Mouse (Mus musculus): ENCODE data around the gene Tanc1. TPM values are rescaled to one million over a fixed set of nuclear protein-coding genes. Genes with fewer than 3 reads are reported as not detected.
"Not testable (repeated sequence)": the region's sequence is repeated elsewhere in the genome, so short reads cannot be mapped to it uniquely, and the experiment has no call there.

Tanc1 gene
- total RNA-seq (2021): 10 to 100 TPM; 20.1 to 25.4 TPM

- peak; percentile 81 to 82 for DNase-seq (ENCODE audit: low spot score in 2 of 2)
- intact Hi-C loops (cut with DNase I): loop anchor here (5.0 kb wide), 2 partner anchors 70 to 130 kb away; no protein-coding TSS in a partner anchor
These were observed at the start of gene Tanc1 for GRCm38 (mm10) chr2:59611831-59612732. Gene Tanc1 (plus strand): TSS chr2:59612042.

GRCm38 (mm10) chr2:59562215-59562614 lies 49.6 kb upstream of the Tanc1 start:
- no peak for DNase-seq (ENCODE audit: low spot score in 2 of 2)
- intact Hi-C loops (cut with DNase I): no loop called here

GRCm38 (mm10) chr2:59562696-59563095 lies 49.1 kb upstream of the Tanc1 start:
- intact Hi-C loops (cut with DNase I): no loop called here
- DNase-seq (ENCODE audit: low spot score in 2 of 2): no peak

GRCm38 (mm10) chr2:59564029-59564611 lies 47.7 kb upstream of the Tanc1 start:
- intact Hi-C loops (cut with DNase I): not testable (repeated sequence)

GRCm38 (mm10) chr2:59564947-59565346 lies 46.9 kb upstream of the Tanc1 start:
- no peak for DNase-seq (ENCODE audit: low spot score in 2 of 2)
- intact Hi-C loops (cut with DNase I): no loop called here

More at GRCm38 (mm10) chr2:59564029-59564611, 47.7 kb upstream of the Tanc1 start:
- not testable (repeated sequence) for DNase-seq (ENCODE audit: low spot score in 2 of 2)

GRCm38 (mm10) chr2:59580939-59581338 lies 30.9 kb upstream of the Tanc1 start:
- no peak for DNase-seq (ENCODE audit: low spot score in 2 of 2)
- intact Hi-C loops (cut with DNase I): no loop called here

GRCm38 (mm10) chr2:59583961-59584360 lies 27.9 kb upstream of the Tanc1 start:
- DNase-seq (ENCODE audit: low spot score in 2 of 2): peak; percentile 28 to 59
- intact Hi-C loops (cut with DNase I): no loop called here

DNA sequence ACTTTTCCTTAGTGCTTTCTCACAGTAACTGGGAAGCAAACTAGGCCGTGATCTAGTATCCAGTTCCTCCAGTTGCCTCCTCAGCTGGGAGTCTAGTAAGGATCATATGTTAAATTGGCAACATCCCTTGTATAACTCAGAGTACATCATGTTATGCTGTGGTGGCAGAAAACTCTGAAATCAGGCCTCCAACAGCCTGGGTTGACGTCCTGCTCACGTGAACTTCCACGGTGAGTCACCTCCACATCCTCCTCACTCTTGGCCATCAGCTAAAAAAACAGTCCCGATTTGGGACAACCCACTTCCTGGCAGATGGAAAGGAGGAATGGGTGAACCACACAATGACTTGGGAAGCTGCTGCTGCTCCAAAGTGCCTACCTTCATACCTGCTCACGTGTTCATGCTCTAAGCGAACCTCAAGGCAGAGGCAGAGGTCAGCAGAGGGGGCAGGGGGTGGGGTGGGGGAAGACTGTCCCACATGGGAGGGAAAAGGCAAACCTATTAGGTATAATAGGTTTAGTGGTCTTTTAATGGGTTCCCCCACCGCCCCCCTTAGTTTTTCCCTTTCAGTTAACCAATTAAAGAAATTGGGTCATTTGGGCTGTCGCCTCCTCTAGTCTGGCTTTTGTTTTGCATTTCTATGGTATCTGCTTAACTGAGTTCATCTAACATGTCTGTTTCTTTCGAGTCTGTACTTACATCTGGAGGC lies 24.3 kb upstream of the Tanc1 start:
- DNase-seq (ENCODE audit: low spot score in 2 of 2): peak in 1 of 2 experiments; percentile 89
- intact Hi-C loops (cut with DNase I): loop anchor here (2.0 kb wide), 2 partner anchors 49 to 57 kb away; no protein-coding TSS in a partner anchor

GRCm38 (mm10) chr2:59588096-59588405 lies 23.8 kb upstream of the Tanc1 start:
- no peak for DNase-seq (ENCODE audit: low spot score in 2 of 2)

GRCm38 (mm10) chr2:59593341-59593902 lies 18.4 kb upstream of the Tanc1 start:
- intact Hi-C loops (cut with DNase I): no loop called here
- no peak for DNase-seq (ENCODE audit: low spot score in 2 of 2)

More at GRCm38 (mm10) chr2:59588096-59588405, 23.8 kb upstream of the Tanc1 start:
- intact Hi-C loops (cut with DNase I): no loop called here

DNA sequence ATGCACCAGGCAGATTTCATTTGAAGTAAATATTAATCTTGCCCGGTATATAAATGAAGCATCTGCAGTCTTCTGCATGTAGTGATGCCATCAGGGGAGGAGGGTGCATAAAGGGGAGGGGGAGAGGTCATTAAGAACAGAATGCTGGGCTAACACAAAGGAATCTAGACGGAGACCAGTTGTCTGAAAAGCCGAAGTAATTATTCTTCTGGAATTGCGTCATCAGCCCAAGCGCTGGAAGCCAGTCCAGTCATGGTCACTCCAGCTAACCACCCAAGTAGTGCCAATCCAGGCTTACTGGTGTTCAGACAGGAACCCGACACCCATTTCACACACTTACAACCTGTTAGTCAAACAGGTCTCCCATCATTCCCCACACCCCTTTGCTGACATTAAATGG lies 17.7 kb upstream of the Tanc1 start:
- DNase-seq (ENCODE audit: low spot score in 2 of 2): no peak
- intact Hi-C loops (cut with DNase I): no loop called here

DNA sequence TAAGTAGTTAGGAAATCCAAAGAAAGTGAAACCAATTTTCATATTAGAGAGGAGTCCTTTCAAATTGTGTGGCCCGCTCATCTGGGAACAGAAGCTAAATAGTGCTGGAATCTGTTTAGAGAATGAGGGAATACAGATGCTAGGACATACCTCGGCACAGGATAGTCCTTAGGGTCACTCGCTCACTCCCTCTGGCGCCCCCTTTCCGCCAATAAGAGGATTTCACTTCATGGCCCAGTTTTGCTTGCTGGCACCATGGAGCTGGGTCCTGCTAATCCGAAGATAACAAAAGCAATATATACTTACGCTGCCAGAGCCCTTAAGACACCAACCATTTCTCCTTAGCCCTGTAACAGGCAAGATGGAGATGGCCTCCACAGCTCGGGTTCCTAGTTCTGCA lies 15.3 kb upstream of the Tanc1 start:
- intact Hi-C loops (cut with DNase I): no loop called here
- DNase-seq (ENCODE audit: low spot score in 2 of 2): no peak

GRCm38 (mm10) chr2:59598286-59598685 lies 13.6 kb upstream of the Tanc1 start:
- no peak for DNase-seq (ENCODE audit: low spot score in 2 of 2)
- intact Hi-C loops (cut with DNase I): no loop called here

- no peak for DNase-seq (ENCODE audit: low spot score in 2 of 2)
- intact Hi-C loops (cut with DNase I): no loop called here
These were observed 12.9 kb upstream of the Tanc1 start for GRCm38 (mm10) chr2:59598894-59599293.

GRCm38 (mm10) chr2:59599338-59600111 lies 12.3 kb upstream of the Tanc1 start:
- DNase-seq (ENCODE audit: low spot score in 2 of 2): no peak
- intact Hi-C loops (cut with DNase I): no loop called here

DNA sequence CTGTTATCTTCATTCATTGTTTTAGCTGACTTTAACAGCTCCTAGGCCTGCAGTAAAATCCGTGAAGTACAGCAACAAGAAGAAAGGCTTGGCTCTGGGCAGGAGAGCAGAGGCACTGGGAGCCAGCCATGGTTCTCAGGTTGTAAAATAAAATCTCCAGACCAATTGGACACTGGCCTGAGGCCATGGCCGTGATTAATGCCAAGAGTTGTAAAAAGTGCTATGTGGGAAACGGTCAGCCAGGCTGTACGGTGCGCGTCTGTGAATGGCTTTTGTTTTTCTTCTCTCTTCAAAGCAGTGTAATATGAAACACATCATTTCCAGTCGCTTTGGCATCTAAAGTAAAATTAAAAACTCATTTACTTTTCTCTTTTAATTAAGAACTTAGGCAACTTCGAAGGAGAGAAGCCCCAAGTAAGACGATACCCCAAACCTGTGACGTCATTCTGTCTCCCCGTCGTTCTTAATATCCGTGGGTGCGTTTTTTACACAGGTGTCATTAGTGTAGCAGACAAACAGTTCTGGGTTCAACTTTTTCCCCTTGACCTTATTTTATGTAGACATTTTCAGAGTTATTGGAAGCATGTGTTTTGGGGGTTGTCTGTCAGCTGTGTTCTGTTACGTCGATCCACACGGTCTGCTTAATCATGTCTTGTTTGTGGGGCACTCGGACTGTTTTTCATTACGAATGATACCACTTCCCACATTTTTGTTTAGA lies 11.6 kb upstream of the Tanc1 start:
- intact Hi-C loops (cut with DNase I): no loop called here
- DNase-seq (ENCODE audit: low spot score in 2 of 2): no peak

DNA sequence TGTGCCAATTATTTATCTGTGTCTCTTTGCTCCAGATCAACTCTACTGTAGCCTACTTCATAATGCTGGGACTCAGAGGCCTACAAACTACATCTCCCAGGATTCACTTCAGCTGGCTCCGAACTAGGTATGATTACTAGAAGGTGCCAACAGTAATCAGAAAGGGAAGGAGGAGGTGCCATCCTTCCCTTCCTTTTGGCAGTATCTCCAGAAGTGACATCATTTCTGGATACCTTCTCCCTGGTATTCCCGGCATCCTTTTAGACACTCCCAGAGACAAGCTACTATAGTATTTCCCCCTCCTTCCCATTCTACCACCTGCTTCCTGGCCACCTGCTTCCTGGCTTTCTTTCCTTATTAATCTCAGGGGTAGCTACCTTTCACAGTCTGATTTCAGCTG lies 10.9 kb upstream of the Tanc1 start:
- intact Hi-C loops (cut with DNase I): no loop called here
- DNase-seq (ENCODE audit: low spot score in 2 of 2): peak in 1 of 2 experiments; percentile 15

GRCm38 (mm10) chr2:59601452-59601851 lies 10.4 kb upstream of the Tanc1 start:
- DNase-seq (ENCODE audit: low spot score in 2 of 2): no peak
- intact Hi-C loops (cut with DNase I): no loop called here

- DNase-seq (ENCODE audit: low spot score in 2 of 2): no peak
- intact Hi-C loops (cut with DNase I): no loop called here
These were observed 2.9 kb upstream of the Tanc1 start for GRCm38 (mm10) chr2:59608958-59609357.
